Mouse (Mus musculus): ENCODE results near the gene Trir. TPM values are rescaled to one million over a fixed set of nuclear protein-coding genes. Genes with fewer than 3 reads are reported as not detected.

The Trir gene
- polyA plus RNA-seq, 1 experiment from 2014 or later, result 133 TPM

- 76% methylated on average over 5 of the region's 5 CpGs for WGBS
- Histone ChIP-seq H3K27me3 (peaks cover 23% of the 10 kb centered on the region), H3K9me3 (no peaks in the 10 kb centered on the region), H3K4me2 (no peak overlapping the region), H3K4me3 (no peak overlapping the region), H3K36me3 (peaks cover 19% of the 10 kb centered on the region; the same call in 1 of the 2 replicates), H3K4me1 (peaks cover 4% of the 10 kb centered on the region; the same call in 1 of the 2 replicates), H3K27ac (no peak overlapping the region), H3K9ac (no peak overlapping the region)
- no peak for ATAC-seq (ENCODE audit: insufficient number of reproducible peaks, insufficient read depth, low FRiP score, low TSS enrichment, low read depth)
Measured at GRCm38 (mm10) chr8:84996978-84997377, 29.6 kb upstream of the Trir start.

- Histone ChIP-seq H3K9me3 (no peaks in the 10 kb centered on the region), H3K4me3 (peak overlapping the region; percentile 4; the same call in 1 of the 2 replicates), H3K9ac (peak overlapping the region; percentile 38), H3K4me2 (peak overlapping the region; percentile 45), H3K36me3 (peaks cover 22% of the 10 kb centered on the region), H3K27me3 (peaks cover 23% of the 10 kb centered on the region), H3K27ac (no peak overlapping the region), H3K4me1 (peaks cover 4% of the 10 kb centered on the region; the same call in 1 of the 2 replicates)
- no peak; the same call in 1 of the 2 replicates for ATAC-seq (ENCODE audit: insufficient number of reproducible peaks, insufficient read depth, low FRiP score, low TSS enrichment, low read depth)
- 4% methylated on average over 19 of the region's 19 CpGs for WGBS
Measured at GRCm38 (mm10) chr8:84997649-84998295, 28.9 kb upstream of the Trir start.

- no peak for ATAC-seq (ENCODE audit: insufficient number of reproducible peaks, insufficient read depth, low FRiP score, low TSS enrichment, low read depth)
- Histone ChIP-seq H3K4me1 (0 out of 2 replicates have a peak, but pooled peaks cover 4% of the 10 kb centered on the region), H3K36me3 (peaks cover 3% of the 10 kb centered on the region; the same call in 1 of the 2 replicates), H3K9ac (no peak overlapping the region), H3K27ac (no peak overlapping the region), H3K4me2 (no peak overlapping the region), H3K27me3 (peaks cover 54% of the 10 kb centered on the region), H3K4me3 (no peak overlapping the region), H3K9me3 (no peaks in the 10 kb centered on the region)
- WGBS, result 21% methylated on average over 25 of the region's 25 CpGs
Measured at GRCm38 (mm10) chr8:85007686-85008085, 18.9 kb upstream of the Trir start.

GRCm38 (mm10) chr8:85011242-85011641 lies 15.4 kb upstream of the Trir start:
- Histone ChIP-seq H3K36me3 (no peaks in the 10 kb centered on the region), H3K27ac (no peak overlapping the region), H3K4me1 (peaks cover 8% of the 10 kb centered on the region; the same call in 1 of the 2 replicates), H3K4me2 (no peak overlapping the region), H3K27me3 (peaks cover 76% of the 10 kb centered on the region), H3K9me3 (no peaks in the 10 kb centered on the region), H3K4me3 (no peak overlapping the region), H3K9ac (no peak overlapping the region)
- ATAC-seq (ENCODE audit: insufficient number of reproducible peaks, insufficient read depth, low FRiP score, low TSS enrichment, low read depth), result no peak
- 16% methylated on average over 28 of the region's 28 CpGs for WGBS

- H3K36me3 ChIP-seq, result peaks cover 16% of the 10 kb centered on the region
- peaks cover 58% of the 10 kb centered on the region for H3K27me3 ChIP-seq
- no peak for ATAC-seq (ENCODE audit: insufficient number of reproducible peaks, insufficient read depth, low FRiP score, low TSS enrichment, low read depth)
- H3K27ac ChIP-seq, result no peak overlapping the region
- H3K4me2 ChIP-seq, result peak overlapping the region; percentile 70
- H3K4me3 ChIP-seq, result peak overlapping the region; percentile 36
- H3K4me1 ChIP-seq, result peaks cover 5% of the 10 kb centered on the region; the same call in 1 of the 2 replicates
- no peaks in the 10 kb centered on the region for H3K9me3 ChIP-seq
- H3K9ac ChIP-seq, result peak overlapping the region; percentile 57; the same call in 1 of the 2 replicates
- WGBS, result 7% methylated on average over 26 of the region's 26 CpGs
Measured at GRCm38 (mm10) chr8:85013230-85013840, 13.3 kb upstream of the Trir start.

GRCm38 (mm10) chr8:85014431-85014830 lies 12.2 kb upstream of the Trir start, which contains the start of gene Best2:
Gene Best2, minus strand, starts transcription at chr8:85014531.
- ATAC-seq (ENCODE audit: insufficient number of reproducible peaks, insufficient read depth, low FRiP score, low TSS enrichment, low read depth), result no peak
- no peaks in the 10 kb centered on the region for H3K9me3 ChIP-seq
- peaks cover 5% of the 10 kb centered on the region; the same call in 1 of the 2 replicates for H3K4me1 ChIP-seq
- H3K4me3 ChIP-seq, result peak within 1 kb of the TSS; percentile 36
- H3K27me3 ChIP-seq, result peaks cover 47% of the 10 kb centered on the region
- WGBS, result 42% methylated on average over 2 of the region's 2 CpGs
- H3K9ac ChIP-seq, result peak within 1 kb of the TSS; percentile 57; the same call in 1 of the 2 replicates
- peaks cover 27% of the 10 kb centered on the region for H3K36me3 ChIP-seq
- H3K27ac ChIP-seq, result no peak within 1 kb of the TSS
- H3K4me2 ChIP-seq, result peak within 1 kb of the TSS; percentile 70

GRCm38 (mm10) chr8:85016724-85017123 lies 9.9 kb upstream of the Trir start:
- H3K9me3 ChIP-seq, result no peaks in the 10 kb centered on the region
- H3K9ac ChIP-seq, result no peak overlapping the region
- no peak overlapping the region for H3K4me3 ChIP-seq
- H3K36me3 ChIP-seq, result peaks cover 49% of the 10 kb centered on the region
- no peak for ATAC-seq (ENCODE audit: insufficient number of reproducible peaks, insufficient read depth, low FRiP score, low TSS enrichment, low read depth)
- peaks cover 32% of the 10 kb centered on the region for H3K27me3 ChIP-seq
- WGBS, result 61% methylated on average over 10 of the region's 10 CpGs
- 0 out of 2 replicates have a peak overlapping the region, but pooled peaks have one; percentile 1 for H3K27ac ChIP-seq
- H3K4me1 ChIP-seq, result peaks cover 5% of the 10 kb centered on the region; the same call in 1 of the 2 replicates
- no peak overlapping the region for H3K4me2 ChIP-seq

GRCm38 (mm10) chr8:85017209-85017608 lies 9.4 kb upstream of the Trir start:
- Histone ChIP-seq H3K27ac (0 out of 2 replicates have a peak overlapping the region, but pooled peaks have one; percentile 22), H3K4me1 (peaks cover 5% of the 10 kb centered on the region; the same call in 1 of the 2 replicates), H3K4me2 (no peak overlapping the region), H3K9me3 (no peaks in the 10 kb centered on the region), H3K36me3 (peaks cover 54% of the 10 kb centered on the region), H3K4me3 (no peak overlapping the region), H3K27me3 (peaks cover 27% of the 10 kb centered on the region), H3K9ac (no peak overlapping the region)
- 0 out of 2 replicates have a peak, but pooled peaks have one; percentile 21 for ATAC-seq (ENCODE audit: insufficient number of reproducible peaks, insufficient read depth, low FRiP score, low TSS enrichment, low read depth)
- 37% methylated on average over 5 of the region's 5 CpGs for WGBS

- peaks cover 73% of the 10 kb centered on the region for H3K36me3 ChIP-seq
- 93% methylated on average over 3 of the region's 3 CpGs for WGBS
- no peak overlapping the region for H3K4me2 ChIP-seq
- no peak overlapping the region for H3K9ac ChIP-seq
- ATAC-seq (ENCODE audit: insufficient number of reproducible peaks, insufficient read depth, low FRiP score, low TSS enrichment, low read depth), result no peak
- H3K27me3 ChIP-seq, result no peaks in the 10 kb centered on the region
- H3K27ac ChIP-seq, result no peak overlapping the region
- H3K4me3 ChIP-seq, result no peak overlapping the region
- peaks cover 22% of the 10 kb centered on the region for H3K4me1 ChIP-seq
- H3K9me3 ChIP-seq, result no peaks in the 10 kb centered on the region
Measured at GRCm38 (mm10) chr8:85021514-85022055, 5.0 kb upstream of the Trir start.

- Histone ChIP-seq H3K4me1 (peaks cover 34% of the 10 kb centered on the region), H3K9ac (no peak overlapping the region), H3K9me3 (no peaks in the 10 kb centered on the region), H3K4me3 (peak overlapping the region; percentile 99), H3K36me3 (peaks cover 53% of the 10 kb centered on the region), H3K27ac (no peak overlapping the region), H3K27me3 (no peaks in the 10 kb centered on the region), H3K4me2 (peak overlapping the region; percentile 92)
- ATAC-seq (ENCODE audit: insufficient number of reproducible peaks, insufficient read depth, low FRiP score, low TSS enrichment, low read depth), result no peak
- 94% methylated on average over 3 of the region's 3 CpGs for WGBS
Measured at GRCm38 (mm10) chr8:85023846-85024245, 2.8 kb upstream of the Trir start.

- H3K27ac ChIP-seq, result peak within 1 kb of the TSS; percentile 90
- no peaks in the 10 kb centered on the region for H3K9me3 ChIP-seq
- H3K4me2 ChIP-seq, result peak within 1 kb of the TSS; percentile 92
- no peaks in the 10 kb centered on the region for H3K27me3 ChIP-seq
- peaks cover 38% of the 10 kb centered on the region for H3K4me1 ChIP-seq
- peak; percentile 83 for ATAC-seq (ENCODE audit: insufficient number of reproducible peaks, insufficient read depth, low FRiP score, low TSS enrichment, low read depth)
- peak within 1 kb of the TSS; percentile 99 for H3K4me3 ChIP-seq
- H3K36me3 ChIP-seq, result peaks cover 53% of the 10 kb centered on the region
- peak within 1 kb of the TSS; percentile 76 for H3K9ac ChIP-seq
- WGBS, result 6% methylated on average over 30 of the region's 30 CpGs
Measured at GRCm38 (mm10) chr8:85025098-85025932, 1.3 kb upstream of the Trir start, which contains the start of gene Asna1. Gene Asna1, minus strand, starts transcription at chr8:85025281.

All from embryonic facial prominence, embryonic 13.5 days (tissue).